Mouse (Mus musculus) MEL (cell line): Measurements from ENCODE around the gene St3gal2. TPM values are rescaled to one million over a fixed set of nuclear protein-coding genes. Genes with fewer than 3 reads are reported as not detected.

Experiments
- DNase-seq: peaks from one replicate; pipeline ENCODE4 v3.0.0; 2011; ENCODE audit warnings: low read depth, low spot score
- H3K27ac ChIP-seq: 2 replicates; pipeline ENCODE4 v1.5.1; 2012; ENCODE audit warnings: low read depth, mild to moderate bottlenecking, control low read depth, low read length, moderate library complexity; ENCODE audit not compliant: control insufficient read depth
- H3K27me3 ChIP-seq, 2 experiments: fragments of 150-350 bp in 1 of 2; sonication (generic) in 1 of 2; 2 replicates each; pipeline ENCODE4 v1.6.1; 2012; ENCODE audit warnings: low read length in 2 of 2, mild to moderate bottlenecking in 2 of 2, improper control_type of control experiment in 1 of 2, moderate library complexity in 1 of 2; ENCODE audit not compliant: insufficient read depth in 2 of 2, control insufficient read depth in 1 of 2
- H3K36me3 ChIP-seq, 2 experiments: 2 replicates each; pipeline ENCODE4 v1.6.1; 2012 to 2014; ENCODE audit warnings: low read length in 2 of 2, improper control_type of control experiment in 1 of 2, inconsistent platforms in 1 of 2, mild to moderate bottlenecking in 1 of 2; ENCODE audit not compliant: insufficient read depth in 2 of 2, control insufficient read depth in 1 of 2
- H3K4me1 ChIP-seq, 2 experiments: fragments of 150-350 bp in 1 of 2; sonication (generic) in 1 of 2; 2 replicates each; pipeline ENCODE4 v1.6.1; 2012; ENCODE audit warnings: low read length in 2 of 2, improper control_type of control experiment in 1 of 2, mild to moderate bottlenecking in 1 of 2; ENCODE audit not compliant: insufficient read depth in 2 of 2, control insufficient read depth in 1 of 2
- H3K4me3 ChIP-seq, 2 experiments: fragments of 150-350 bp in 1 of 2; sonication (generic) in 1 of 2; 2 replicates each; pipeline ENCODE4 v1.5.1; 2012; ENCODE audit warnings: low read depth in 2 of 2, low read length in 2 of 2, mild to moderate bottlenecking in 2 of 2, moderate library complexity in 2 of 2, control low read depth in 1 of 2, improper control_type of control experiment in 1 of 2; ENCODE audit not compliant: control insufficient read depth in 1 of 2, insufficient read depth in 1 of 2
- H3K79me2 ChIP-seq: 2 replicates; pipeline ENCODE4 v1.6.1; 2012; ENCODE audit warnings: mild to moderate bottlenecking, low read length, moderate library complexity; ENCODE audit not compliant: control insufficient read depth, poor library complexity, insufficient read depth
- H3K9ac ChIP-seq: 2 replicates; pipeline ENCODE4 v1.6.1; 2012; ENCODE audit warnings: low read depth, mild to moderate bottlenecking, control low read depth, low read length, moderate library complexity; ENCODE audit not compliant: control insufficient read depth, poor library complexity, severe bottlenecking
- H3K9me3 ChIP-seq: fragments of 150-350 bp; sonication (generic); replicated peaks from 2 replicates; pipeline ENCODE4 v1.6.1; 2012; ENCODE audit warnings: mild to moderate bottlenecking, low read length, improper control_type of control experiment, moderate library complexity; ENCODE audit not compliant: insufficient read depth
- BHLHE40 ChIP-seq: IDR thresholded peaks from 2 replicates; pipeline ENCODE4 v1.6.1; 2012; ENCODE audit warnings: low read depth, mild to moderate bottlenecking, inconsistent platforms, low read length, improper control_type of control experiment, borderline replicate concordance
- CHD2 ChIP-seq: IDR thresholded peaks from 2 replicates; pipeline ENCODE4 v1.6.1; 2011; ENCODE audit warnings: low read length, improper control_type of control experiment
- CTCF ChIP-seq, 3 experiments: IDR thresholded peaks in 2 of 3; conservative IDR thresholded peaks in 1 of 3; 2 replicates each; pipeline ENCODE4 v1.5.1; 2011 to 2012; ENCODE audit warnings: low read length in 3 of 3, low read depth in 2 of 3, mild to moderate bottlenecking in 2 of 3, improper control_type of control experiment in 1 of 3, inconsistent platforms in 1 of 3, mixed read lengths in 1 of 3, moderate library complexity in 1 of 3; ENCODE audit not compliant: control insufficient read depth in 1 of 3, insufficient read depth in 1 of 3, poor library complexity in 1 of 3, severe bottlenecking in 1 of 3
- ELF1 ChIP-seq: IDR thresholded peaks from 2 replicates; pipeline ENCODE4 v1.6.1; 2014; ENCODE audit warnings: low read depth, mild to moderate bottlenecking, inconsistent platforms, low read length, improper control_type of control experiment, moderate library complexity
- EP300 ChIP-seq, 2 experiments: IDR thresholded peaks; 2 replicates each; pipeline ENCODE4 v1.6.1; 2011; ENCODE audit warnings: improper control_type of control experiment in 2 of 2, low read length in 2 of 2, low read depth in 1 of 2, mild to moderate bottlenecking in 1 of 2
- ETS1 ChIP-seq: IDR thresholded peaks from 2 replicates; pipeline ENCODE4 v1.6.1; 2012; ENCODE audit warnings: low read depth, mild to moderate bottlenecking, inconsistent platforms, low read length, improper control_type of control experiment, moderate library complexity
- GABPA ChIP-seq: IDR thresholded peaks from 2 replicates; pipeline ENCODE4 v1.6.1; 2012; ENCODE audit warnings: low read depth, mild to moderate bottlenecking, inconsistent platforms, low read length, improper control_type of control experiment, moderate library complexity
- GATA1 ChIP-seq: IDR thresholded peaks from 2 replicates; pipeline ENCODE4 v1.6.1; 2011; ENCODE audit warnings: low read depth, low read length, improper control_type of control experiment
- HCFC1 ChIP-seq: IDR thresholded peaks from 2 replicates; pipeline ENCODE4 v1.6.1; 2012; ENCODE audit warnings: low read depth, mild to moderate bottlenecking, inconsistent platforms, low read length, improper control_type of control experiment, moderate library complexity
- JUND ChIP-seq: IDR thresholded peaks from 2 replicates; pipeline ENCODE4 v1.6.1; 2011; ENCODE audit warnings: low read depth, mild to moderate bottlenecking, improper control_type of control experiment, low read length
- KAT2A ChIP-seq: conservative IDR thresholded peaks from 2 replicates; pipeline ENCODE4 v1.6.1; 2012; ENCODE audit warnings: low read depth, low read length, improper control_type of control experiment, inconsistent platforms
- MAFK ChIP-seq: IDR thresholded peaks from 2 replicates; pipeline ENCODE4 v1.6.1; 2011; ENCODE audit warnings: low read depth, mild to moderate bottlenecking, low read length, improper control_type of control experiment, borderline replicate concordance
- MAZ ChIP-seq: IDR thresholded peaks from 2 replicates; pipeline ENCODE4 v1.6.1; 2012; ENCODE audit warnings: low read depth, mild to moderate bottlenecking, inconsistent platforms, low read length, improper control_type of control experiment
- MXI1 ChIP-seq: IDR thresholded peaks from 2 replicates; pipeline ENCODE4 v1.6.1; 2011; ENCODE audit warnings: mild to moderate bottlenecking, low read depth, low read length, improper control_type of control experiment
- MYB ChIP-seq: IDR thresholded peaks from 2 replicates; pipeline ENCODE4 v1.6.1; 2011; ENCODE audit warnings: mild to moderate bottlenecking, low read depth, low read length, improper control_type of control experiment
- NRF1 ChIP-seq: IDR thresholded peaks from 2 replicates; pipeline ENCODE4 v1.6.1; 2014; ENCODE audit warnings: low read depth, mild to moderate bottlenecking, inconsistent platforms, low read length, improper control_type of control experiment, moderate library complexity; ENCODE audit not compliant: poor library complexity, insufficient read depth, severe bottlenecking
- POLR2A ChIP-seq, 2 experiments: IDR thresholded peaks; 2 replicates each; pipeline ENCODE4 v1.6.1; 2011 to 2012; ENCODE audit warnings: low read length in 2 of 2, mild to moderate bottlenecking in 2 of 2, control low read depth in 1 of 2, improper control_type of control experiment in 1 of 2, low read depth in 1 of 2, moderate library complexity in 1 of 2; ENCODE audit not compliant: control insufficient read depth in 1 of 2, insufficient read depth in 1 of 2, poor library complexity in 1 of 2
- POLR2AphosphoS2 ChIP-seq: IDR thresholded peaks from 2 replicates; pipeline ENCODE4 v1.6.1; 2011; ENCODE audit warnings: low read length, improper control_type of control experiment
- POLR2AphosphoS5 ChIP-seq: IDR thresholded peaks from 2 replicates; pipeline ENCODE4 v1.6.1; 2012; ENCODE audit warnings: low read depth, borderline replicate concordance, mild to moderate bottlenecking, inconsistent platforms, low read length, moderate library complexity, mixed read lengths
- RAD21 ChIP-seq: IDR thresholded peaks from 2 replicates; pipeline ENCODE4 v1.6.1; 2011; ENCODE audit warnings: mild to moderate bottlenecking, low read depth, low read length, improper control_type of control experiment
- RCOR1 ChIP-seq: IDR thresholded peaks from 2 replicates; pipeline ENCODE4 v1.6.1; 2012; ENCODE audit warnings: low read depth, mild to moderate bottlenecking, inconsistent platforms, low read length, improper control_type of control experiment
- SIN3A ChIP-seq: IDR thresholded peaks from 2 replicates; pipeline ENCODE4 v1.6.1; 2012; ENCODE audit warnings: low read length, improper control_type of control experiment, inconsistent platforms
- SMC3 ChIP-seq: IDR thresholded peaks from 2 replicates; pipeline ENCODE4 v1.6.1; 2011; ENCODE audit warnings: low read depth, low read length, improper control_type of control experiment
- TAL1 ChIP-seq: IDR thresholded peaks from 2 replicates; pipeline ENCODE4 v1.6.1; 2012; ENCODE audit warnings: mild to moderate bottlenecking, inconsistent platforms, low read length, moderate library complexity, mixed read lengths
- TBP ChIP-seq: IDR thresholded peaks from 2 replicates; pipeline ENCODE4 v1.8.0; 2011; ENCODE audit warnings: low read depth, low read length, improper control_type of control experiment
- TCF12 ChIP-seq: IDR thresholded peaks from 2 replicates; pipeline ENCODE4 v1.6.1; 2014; ENCODE audit warnings: low read depth, mild to moderate bottlenecking, inconsistent platforms, low read length, improper control_type of control experiment, moderate library complexity
- UBTF ChIP-seq: IDR thresholded peaks from 2 replicates; pipeline ENCODE4 v1.6.1; 2012; ENCODE audit warnings: low read depth, mild to moderate bottlenecking, inconsistent platforms, low read length, improper control_type of control experiment, moderate library complexity, borderline replicate concordance; ENCODE audit not compliant: insufficient read depth
- USF1 ChIP-seq: IDR thresholded peaks from 2 replicates; pipeline ENCODE4 v1.6.1; 2014; ENCODE audit warnings: low read depth, mild to moderate bottlenecking, inconsistent platforms, low read length, improper control_type of control experiment, moderate library complexity
- ZC3H11A ChIP-seq: IDR thresholded peaks from 2 replicates; pipeline ENCODE4 v1.6.1; 2012; ENCODE audit warnings: low read depth, mild to moderate bottlenecking, inconsistent platforms, low read length, improper control_type of control experiment
- ZMIZ1 ChIP-seq: IDR thresholded peaks from 2 replicates; pipeline ENCODE4 v1.6.1; 2012; ENCODE audit warnings: low read depth, mild to moderate bottlenecking, inconsistent platforms, low read length, improper control_type of control experiment, moderate library complexity
- ZNF384 ChIP-seq: IDR thresholded peaks from 2 replicates; pipeline ENCODE4 v1.6.1; 2012; ENCODE audit warnings: low read depth, mild to moderate bottlenecking, inconsistent platforms, low read length, improper control_type of control experiment
- polyA plus RNA-seq, 2 experiments: library from polyadenylated mRNA; stranded (reverse) in 1 of 2; unstranded in 1 of 2; fragments of >175 nt in 1 of 2; fragments of >200 nt in 1 of 2; gene quantifications; 2 replicates each; pipeline versions ENCODE4 v1.2.1 to v1.2.4; 2012; ENCODE audit warnings: low replicate concordance in 2 of 2, low read depth in 1 of 2; ENCODE audit not compliant: insufficient read length in 2 of 2, insufficient read depth in 1 of 2, missing spikeins in 1 of 2
- total RNA-seq: library from RNA; depleted of rRNA; stranded (reverse); fragments of 300-350 nt; gene quantifications from 2 replicates; pipeline ENCODE4 v1.2.3, GENCODE M21; 2012

St3gal2 gene
- total and polyA plus RNA-seq, 3 experiments = 5.2 to 18.0 TPM; not detected in 1

- Histone ChIP-seq H3K36me3 (peaks cover 0 to 53% of the 10 kb centered on the region in 2 experiments; a peak in 2 of 4 replicates), H3K4me1 (peaks cover 39 to 55% of the 10 kb centered on the region in 2 experiments), H3K79me2 (peaks cover 2% of the 10 kb centered on the region; the same call in 1 of the 2 replicates), H3K9ac (peak overlapping the region; percentile 41), H3K4me3 (no peak overlapping the region), H3K9me3 (no peaks in the 10 kb centered on the region), H3K27ac (peak overlapping the region; percentile 64), H3K27me3 (no peaks in the 10 kb centered on the region)
- TF ChIP-seq EP300 (IDR thresholded peaks at IDR 0.05; ENCODE audit: low read depth in 1 of 2, low read length in 2 of 2) (peak in 1 of 2 experiments; percentile 16; a peak in 1 of 4 replicates), POLR2A (IDR thresholded peaks at IDR 0.05; ENCODE audit: control insufficient read depth in 1 of 2, insufficient read depth in 1 of 2, low read depth in 1 of 2, low read length in 2 of 2, poor library complexity in 1 of 2) (no peak)
- no peak for DNase-seq
Observed at GRCm38 (mm10) chr8:110928435-110928834, 8.7 kb downstream of the St3gal2 start.

- no peak overlapping the region; a peak in 1 of 4 replicates for H3K4me3 ChIP-seq
- H3K27ac ChIP-seq = peak overlapping the region; percentile 97
- DNase-seq = peak; percentile 96
- peak overlapping the region; percentile 32 for H3K9ac ChIP-seq
- H3K27me3 ChIP-seq = no peaks in the 10 kb centered on the region
- H3K4me1 ChIP-seq = peaks cover 41 to 62% of the 10 kb centered on the region in 2 experiments
- peaks cover 0 to 57% of the 10 kb centered on the region in 2 experiments; a peak in 2 of 4 replicates for H3K36me3 ChIP-seq
- H3K79me2 ChIP-seq = peaks cover 2% of the 10 kb centered on the region; the same call in 1 of the 2 replicates
- no peaks in the 10 kb centered on the region for H3K9me3 ChIP-seq
- 0 out of 2 replicates have a peak, but pooled peaks have one; percentile 49 for TF ChIP-seq ELF1
- peak; percentile 62; the same call in 1 of the 2 replicates for TF ChIP-seq MXI1
- peak; percentile 57 for TF ChIP-seq TBP
- TF ChIP-seq RCOR1 = peak; percentile 92
- no peak for TF ChIP-seq SMC3
- TF ChIP-seq USF1 = 0 out of 2 replicates have a peak, but pooled peaks have one; percentile 34
- peak; percentile 89 for TF ChIP-seq MAFK
- TF ChIP-seq GABPA = no peak
- peak; percentile 99 for TF ChIP-seq TAL1
- peak; percentile 74; the same call in 1 of the 2 replicates for TF ChIP-seq ZMIZ1
- no peak for TF ChIP-seq POLR2AphosphoS5
- 0 out of 2 replicates have a peak, but pooled peaks have one; percentile 39 for TF ChIP-seq UBTF
- TF ChIP-seq SIN3A = peak; percentile 96
- TF ChIP-seq ZC3H11A = no peak
- TF ChIP-seq KAT2A = no peak; the same call in 1 of the 2 replicates
- no peak for TF ChIP-seq CTCF (IDR thresholded peaks at IDR 0.05 in 2 of 3, conservative IDR thresholded peaks at IDR 0.05 in 1 of 3; ENCODE audit: control insufficient read depth in 1 of 3, insufficient read depth in 1 of 3, low read depth in 2 of 3, low read length in 3 of 3, poor library complexity in 1 of 3, severe bottlenecking in 1 of 3)
- TF ChIP-seq ETS1 = peak; percentile 100
- TF ChIP-seq BHLHE40 = peak; percentile 87
- TF ChIP-seq ZNF384 = peak; percentile 76
- TF ChIP-seq CHD2 = peak; percentile 58; the same call in 1 of the 2 replicates
- no peak for TF ChIP-seq RAD21
- no peak for TF ChIP-seq POLR2AphosphoS2
- TF ChIP-seq GATA1 = peak; percentile 100
- TF ChIP-seq TCF12 = peak; percentile 100
- TF ChIP-seq MAZ = peak; percentile 96
- TF ChIP-seq MYB = peak; percentile 80
- no peak for TF ChIP-seq NRF1
- TF ChIP-seq POLR2A (IDR thresholded peaks at IDR 0.05; ENCODE audit: control insufficient read depth in 1 of 2, insufficient read depth in 1 of 2, low read depth in 1 of 2, low read length in 2 of 2, poor library complexity in 1 of 2) = peak in 1 of 2 experiments; percentile 49; a peak in 2 of 4 replicates
- TF ChIP-seq HCFC1 = peak; percentile 65
- peak; percentile 71 for TF ChIP-seq JUND
Observed at GRCm38 (mm10) chr8:110929066-110929465, 9.3 kb downstream of the St3gal2 start.
